Mouse (Mus musculus) stomach, embryonic 16.5 days (tissue): Measurements from ENCODE around the gene Ift46. TPM values are rescaled to one million over a fixed set of nuclear protein-coding genes. Genes with fewer than 3 reads are reported as not detected.

Experiments used
- ATAC-seq: fragments of 200-750 bp; cut with Nextera tagmentation; 2 replicates; pipeline ENCODE4 v1.8.0; 2017; ENCODE audit warnings: moderate number of reproducible peaks, moderate TSS enrichment; ENCODE audit not compliant: insufficient read depth, low FRiP score
- H3K27ac ChIP-seq: fragments of 300-500 bp; sonication (generic); 2 replicates; pipeline ENCODE4 v1.5.1; 2014; ENCODE audit warnings: low read length
- H3K27me3 ChIP-seq: fragments of 300-500 bp; sonication (generic); 2 replicates; pipeline ENCODE4 v1.6.1; 2014; ENCODE audit warnings: low read length, control low read depth, mixed read lengths; ENCODE audit not compliant: control insufficient read depth, insufficient read depth
- H3K36me3 ChIP-seq: fragments of 300-500 bp; sonication (generic); 2 replicates; pipeline ENCODE4 v1.6.1; 2014; ENCODE audit warnings: low read length; ENCODE audit not compliant: control insufficient read depth, insufficient read depth
- H3K4me1 ChIP-seq: fragments of 300-500 bp; sonication (generic); 2 replicates; pipeline ENCODE4 v1.6.1; 2014; ENCODE audit warnings: low read length, control low read depth, mixed read lengths; ENCODE audit not compliant: control insufficient read depth, insufficient read depth
- H3K4me2 ChIP-seq: fragments of 300-500 bp; sonication (generic); 2 replicates; pipeline ENCODE4 v1.6.1; 2014; ENCODE audit warnings: low read depth, low read length, mixed read lengths
- H3K4me3 ChIP-seq: fragments of 300-500 bp; sonication (generic); replicated peaks from 2 replicates; pipeline ENCODE4 v1.5.1; 2014; ENCODE audit warnings: mild to moderate bottlenecking, low read length
- H3K9ac ChIP-seq: fragments of 300-500 bp; sonication (generic); 2 replicates; pipeline ENCODE4 v1.6.1; 2014; ENCODE audit warnings: low read length
- H3K9me3 ChIP-seq: fragments of 300-500 bp; sonication (generic); replicated peaks from 2 replicates; pipeline ENCODE4 v1.6.1; 2016; ENCODE audit warnings: low read length, control low read depth; ENCODE audit not compliant: control insufficient read depth
- WGBS: fragments of 180-500 bp; shearing (Covaris S2); extraction: QIAGEN DNeasy Blood & Tissue Kit; methylation state at CpG from one replicate; pipeline ENCODE4 v1.1.7; 2014; 5-methylcytosine and 5-hydroxymethylcytosine counted together
- polyA plus RNA-seq: library from polyadenylated mRNA; unstranded; fragments of >200 nt; fragmentation: Nextera tagmentation; extraction: Ambion mirVana; gene quantifications from 2 replicates; pipeline ENCODE4 v1.2.1, GENCODE M21; 2015

Gene Ift46
- polyA plus RNA-seq, 1 experiment from 2014 or later: 76.3 TPM

DNA sequence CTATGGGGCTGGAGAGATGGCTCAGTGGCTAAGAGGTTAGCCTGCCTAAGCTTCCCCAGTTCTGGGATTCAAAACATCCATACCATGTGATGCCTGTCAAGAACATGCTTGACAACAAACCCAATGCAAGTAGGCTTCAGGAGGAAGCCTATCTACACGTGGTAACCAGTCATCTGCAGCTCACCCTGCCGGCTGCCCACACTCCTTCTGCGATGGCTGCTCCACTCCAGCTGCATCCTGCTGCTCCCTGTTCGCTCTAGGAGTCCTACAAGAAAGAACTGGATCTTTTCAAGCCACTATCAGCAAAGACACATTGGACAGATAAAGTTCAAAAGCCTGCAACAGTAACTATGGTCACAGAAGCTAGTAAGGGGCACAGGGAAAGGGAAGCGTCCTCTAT is 49.8 kb downstream of the Ift46 start:
- Histone ChIP-seq H3K9ac (no peak overlapping the region), H3K27ac (no peak overlapping the region), H3K4me3 (no peak overlapping the region), H3K4me2 (no peak overlapping the region), H3K4me1 (no peaks in the 10 kb centered on the region), H3K9me3 (no peaks in the 10 kb centered on the region), H3K27me3 (no peaks in the 10 kb centered on the region), H3K36me3 (peaks cover 56% of the 10 kb centered on the region)
- no peak for ATAC-seq
- 85% methylated on average over 5 of the region's 5 CpGs for WGBS

DNA sequence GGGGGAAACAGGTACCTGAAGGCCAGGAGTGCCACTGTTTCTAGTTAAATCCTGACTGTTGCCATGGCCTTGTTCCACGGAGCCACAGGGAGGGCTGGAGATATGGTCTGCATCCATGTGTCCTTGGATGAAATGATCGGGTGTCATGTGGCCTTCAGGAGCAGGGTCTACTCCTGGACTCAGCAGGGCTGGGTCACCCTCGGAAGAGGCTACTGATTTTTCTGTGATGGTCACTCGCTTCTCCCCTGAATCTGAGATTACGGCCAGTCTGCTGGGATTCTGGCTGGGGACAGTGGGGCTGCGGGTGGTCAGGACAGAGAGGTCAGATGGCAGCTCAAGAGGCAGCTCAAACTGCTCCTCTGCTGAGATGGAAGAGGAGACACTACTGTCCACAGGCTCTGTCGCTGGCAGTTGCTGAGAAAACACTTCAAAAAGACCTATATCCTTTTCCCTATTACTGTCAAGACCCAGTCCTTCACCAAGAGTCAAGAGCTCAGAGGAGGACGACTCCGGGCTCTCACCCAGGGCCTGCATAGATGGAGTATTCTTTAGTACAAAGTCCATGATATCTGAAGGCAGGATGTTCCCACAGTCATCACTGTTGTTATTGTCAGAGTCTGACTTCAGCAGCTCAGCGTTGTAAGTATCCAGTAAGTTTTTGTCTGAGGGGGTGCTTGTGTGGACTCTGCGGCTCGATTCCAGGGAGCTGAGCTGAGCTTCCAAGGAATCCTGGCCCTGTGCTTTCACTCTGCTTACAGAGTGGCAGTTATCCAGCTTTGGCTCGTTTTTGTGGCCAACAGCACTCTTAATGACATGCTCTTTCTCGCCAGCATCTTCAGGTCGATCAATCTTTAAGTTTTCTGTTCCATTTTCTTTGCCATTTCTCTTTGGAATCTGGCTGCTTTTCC is 52.5 kb downstream of the Ift46 start:
- Histone ChIP-seq H3K9me3 (no peaks in the 10 kb centered on the region), H3K4me1 (no peaks in the 10 kb centered on the region), H3K4me2 (no peak overlapping the region), H3K4me3 (no peak overlapping the region), H3K36me3 (peaks cover 51% of the 10 kb centered on the region), H3K27me3 (no peaks in the 10 kb centered on the region), H3K9ac (no peak overlapping the region), H3K27ac (no peak overlapping the region)
- no peak for ATAC-seq
- WGBS: 88% methylated on average over 15 of the region's 15 CpGs

DNA sequence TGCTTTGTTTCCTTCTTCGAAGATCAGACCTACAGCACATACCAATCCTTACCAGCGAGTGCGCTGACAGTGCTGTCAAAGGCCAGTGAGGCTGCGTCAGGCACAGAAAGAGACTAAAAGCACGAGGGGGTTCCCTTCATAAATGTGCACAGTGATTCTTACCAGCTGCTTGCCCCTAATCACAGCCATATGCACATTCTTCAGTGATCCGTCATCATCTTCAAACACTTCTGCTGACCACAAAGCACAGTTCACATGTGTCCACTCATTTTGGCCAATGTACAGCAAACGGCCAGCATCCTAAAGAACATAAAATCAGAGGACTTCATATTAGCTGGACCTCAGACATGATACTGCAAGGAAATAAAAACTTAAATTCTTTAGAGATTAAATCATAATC is 59.0 kb downstream of the Ift46 start:
- WGBS: 82% methylated on average over 7 of the region's 7 CpGs
- no peak overlapping the region for H3K9ac ChIP-seq
- no peaks in the 10 kb centered on the region for H3K27me3 ChIP-seq
- H3K4me2 ChIP-seq: no peak overlapping the region
- no peak overlapping the region for H3K27ac ChIP-seq
- ATAC-seq: no peak
- H3K9me3 ChIP-seq: no peaks in the 10 kb centered on the region
- H3K4me3 ChIP-seq: no peak overlapping the region
- H3K36me3 ChIP-seq: peaks cover 47% of the 10 kb centered on the region
- no peaks in the 10 kb centered on the region for H3K4me1 ChIP-seq

DNA sequence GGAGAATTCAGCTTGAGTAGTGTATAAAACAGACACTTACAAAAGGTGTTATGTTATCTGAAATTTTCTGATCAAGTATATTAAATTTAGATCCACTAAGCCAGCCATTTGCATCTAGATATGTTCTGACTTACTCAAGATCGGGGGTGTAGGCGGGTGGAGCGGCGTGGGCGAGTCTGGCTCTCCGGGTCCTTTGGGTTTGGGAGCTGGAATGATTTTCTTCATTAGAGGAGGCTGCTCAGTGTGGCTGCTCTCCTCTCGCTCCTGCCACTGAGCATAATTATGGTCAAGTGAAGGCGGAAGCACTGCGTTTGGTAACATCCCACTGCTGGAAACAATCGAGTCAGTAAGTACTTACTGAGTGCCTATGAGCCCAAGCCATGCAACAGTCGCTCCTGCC is 61.2 kb downstream of the Ift46 start:
- no peaks in the 10 kb centered on the region for H3K9me3 ChIP-seq
- no peak overlapping the region for H3K4me3 ChIP-seq
- H3K4me1 ChIP-seq: no peaks in the 10 kb centered on the region
- WGBS: 93% methylated on average over 11 of the region's 11 CpGs
- no peak overlapping the region for H3K4me2 ChIP-seq
- H3K9ac ChIP-seq: no peak overlapping the region
- peaks cover 44% of the 10 kb centered on the region for H3K36me3 ChIP-seq
- no peak overlapping the region for H3K27ac ChIP-seq
- no peaks in the 10 kb centered on the region for H3K27me3 ChIP-seq
- ATAC-seq: no peak

DNA sequence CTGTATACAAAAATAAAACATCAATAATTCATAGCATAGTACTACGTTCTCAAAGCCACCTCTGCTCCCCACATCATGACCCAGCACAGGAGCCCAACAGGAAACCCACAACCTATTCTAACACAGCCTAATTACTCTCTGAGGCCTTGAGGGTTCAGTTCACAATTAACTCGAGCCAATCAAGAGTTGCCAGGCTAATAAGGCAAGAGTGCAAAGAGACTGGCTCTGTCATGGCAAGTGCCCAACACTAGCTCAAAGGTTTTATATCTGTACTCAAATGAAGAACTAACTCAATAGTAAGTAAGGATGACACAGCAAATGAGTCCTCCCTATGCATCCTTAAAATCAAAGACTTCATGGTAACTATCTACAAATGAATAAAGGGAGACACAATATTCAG is 62.8 kb downstream of the Ift46 start:
- Histone ChIP-seq H3K9me3 (no peaks in the 10 kb centered on the region), H3K4me2 (no peak overlapping the region), H3K36me3 (peaks cover 55% of the 10 kb centered on the region), H3K9ac (no peak overlapping the region), H3K4me1 (no peaks in the 10 kb centered on the region), H3K27ac (no peak overlapping the region), H3K4me3 (no peak overlapping the region), H3K27me3 (no peaks in the 10 kb centered on the region)
- 81% methylated on average over 2 of the region's 2 CpGs for WGBS
- ATAC-seq: no peak

DNA sequence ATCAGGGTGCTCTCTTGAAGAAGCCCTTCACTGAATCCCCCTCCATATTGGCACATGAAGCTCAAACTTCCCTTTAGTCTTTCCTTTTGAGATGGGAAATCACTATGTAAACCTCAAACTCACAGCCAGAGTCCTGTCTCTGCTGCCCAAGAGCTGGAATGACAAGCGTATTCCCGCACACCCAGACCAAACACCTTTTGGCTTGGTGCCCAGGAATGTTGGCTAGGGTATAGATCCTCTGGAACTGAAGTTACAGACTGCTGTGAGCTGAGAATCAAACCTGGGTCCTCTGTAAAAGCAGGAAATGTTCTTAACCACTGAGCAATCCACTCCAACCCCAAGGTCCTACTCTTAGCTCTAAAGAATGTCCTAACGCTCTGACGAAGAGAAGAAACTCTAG is 64.6 kb downstream of the Ift46 start:
- Histone ChIP-seq H3K9ac (no peak overlapping the region), H3K4me1 (no peaks in the 10 kb centered on the region), H3K4me3 (no peak overlapping the region), H3K4me2 (no peak overlapping the region), H3K9me3 (no peaks in the 10 kb centered on the region), H3K36me3 (peaks cover 51% of the 10 kb centered on the region), H3K27ac (no peak overlapping the region), H3K27me3 (no peaks in the 10 kb centered on the region)
- 72% methylated on average over 4 of the region's 4 CpGs for WGBS
- ATAC-seq: no peak

DNA sequence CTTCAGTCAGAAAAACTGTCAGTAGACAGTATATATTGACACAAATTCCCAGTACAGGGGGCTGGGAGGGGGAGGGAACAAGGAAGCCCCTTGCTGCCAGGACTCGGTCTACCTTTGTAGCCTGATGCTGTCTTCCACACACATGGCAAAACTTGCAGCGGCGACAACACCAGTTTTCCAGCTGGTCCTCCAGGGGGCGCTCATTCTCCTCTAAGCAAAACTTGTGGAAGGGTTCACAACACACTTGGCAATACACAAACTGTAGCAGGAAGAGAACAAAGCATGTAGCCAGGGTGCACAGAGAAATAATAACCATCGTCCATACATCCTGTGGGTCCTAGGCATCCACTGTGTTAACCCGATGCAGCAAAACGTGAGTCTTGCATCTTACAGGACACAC is 68.7 kb downstream of the Ift46 start:
- no peak overlapping the region for H3K9ac ChIP-seq
- WGBS: 47% methylated on average over 7 of the region's 7 CpGs
- ATAC-seq: no peak

DNA sequence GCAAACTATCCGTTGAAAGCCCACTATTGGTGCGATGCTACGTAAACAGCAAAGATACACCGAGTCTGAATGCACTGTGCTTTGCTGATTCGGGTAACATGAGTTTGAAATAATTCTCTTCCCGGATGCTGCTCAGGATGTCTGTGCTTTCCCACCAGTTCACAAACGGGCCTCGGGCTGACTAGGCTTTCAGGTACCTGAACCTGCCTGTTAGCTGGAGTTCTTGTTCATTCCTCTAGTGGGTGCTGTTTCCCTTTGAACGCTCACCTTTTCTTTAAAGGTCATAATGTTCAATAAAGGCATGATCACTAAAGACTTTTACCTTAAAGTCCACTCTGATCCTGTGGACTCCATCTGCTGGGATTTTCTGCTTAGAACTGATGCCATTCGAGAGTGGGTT is 73.5 kb downstream of the Ift46 start:
- Histone ChIP-seq H3K4me2 (no peak overlapping the region), H3K36me3 (peaks cover 29% of the 10 kb centered on the region), H3K27ac (no peak overlapping the region), H3K9me3 (no peaks in the 10 kb centered on the region), H3K9ac (no peak overlapping the region), H3K27me3 (no peaks in the 10 kb centered on the region), H3K4me3 (no peak overlapping the region), H3K4me1 (no peaks in the 10 kb centered on the region)
- ATAC-seq: no peak
- WGBS: 84% methylated on average over 10 of the region's 10 CpGs

More for the DNA sequence above, 68.7 kb downstream of the Ift46 start:
- Histone ChIP-seq H3K4me3 (no peak overlapping the region), H3K36me3 (peaks cover 42% of the 10 kb centered on the region), H3K9me3 (no peaks in the 10 kb centered on the region), H3K4me2 (no peak overlapping the region), H3K4me1 (no peaks in the 10 kb centered on the region), H3K27ac (no peak overlapping the region), H3K27me3 (no peaks in the 10 kb centered on the region)
